Mouse (Mus musculus) heart, postnatal 0 days (tissue): ENCODE measurements around the gene Slc22a12. TPM values are rescaled to one million over a fixed set of nuclear protein-coding genes. Genes with fewer than 3 reads are reported as not detected.

Experiments used
- ATAC-seq: fragments of 200-750 bp; cut with Nextera tagmentation; 2 replicates; pipeline ENCODE4 v1.8.0; 2017; ENCODE audit warnings: low read depth, moderate number of reproducible peaks, moderate library complexity; ENCODE audit not compliant: insufficient read depth
- DNase-seq: peaks from one replicate; pipeline ENCODE4 v3.0.0-alpha.2; 2016; ENCODE audit warnings: low spot score
- H3K27ac ChIP-seq: fragments of 300-500 bp; sonication (generic); 2 replicates; pipeline ENCODE4 v1.5.1; 2014; ENCODE audit warnings: low read depth, mild to moderate bottlenecking
- H3K27me3 ChIP-seq: fragments of 300-500 bp; sonication (generic); 2 replicates; pipeline ENCODE4 v1.6.1; 2014; ENCODE audit warnings: low read length, mixed read lengths; ENCODE audit not compliant: control insufficient read depth, insufficient read depth
- H3K36me3 ChIP-seq: fragments of 300-500 bp; sonication (generic); replicated peaks from 2 replicates; pipeline ENCODE4 v1.6.1; 2014; ENCODE audit warnings: low read length, mixed read lengths; ENCODE audit not compliant: control insufficient read depth, insufficient read depth
- H3K4me1 ChIP-seq: fragments of 300-500 bp; sonication (generic); 2 replicates; pipeline ENCODE4 v1.6.1; 2014; ENCODE audit warnings: antibody characterized with exemption; ENCODE audit not compliant: control insufficient read depth, insufficient read depth
- H3K4me2 ChIP-seq: fragments of 300-500 bp; sonication (generic); 2 replicates; pipeline ENCODE4 v1.6.1; 2014; ENCODE audit warnings: low read depth, mild to moderate bottlenecking, low read length, moderate library complexity
- H3K4me3 ChIP-seq: fragments of 300-500 bp; sonication (generic); 2 replicates; pipeline ENCODE4 v1.5.1; 2014; ENCODE audit warnings: low read depth, low read length
- H3K9ac ChIP-seq: fragments of 300-500 bp; sonication (generic); replicated peaks from 2 replicates; pipeline ENCODE4 v1.6.1; 2014; ENCODE audit warnings: low read depth, low read length, mixed read lengths
- H3K9me3 ChIP-seq: fragments of 300-500 bp; sonication (generic); replicated peaks from 2 replicates; pipeline ENCODE4 v1.6.1; 2016; ENCODE audit warnings: low read length; ENCODE audit not compliant: control insufficient read depth
- CTCF ChIP-seq: IDR thresholded peaks from 2 replicates; pipeline ENCODE4 v1.5.1; 2016; ENCODE audit warnings: antibody characterized with exemption, control low read depth, low read depth
- EP300 ChIP-seq: IDR thresholded peaks from 2 replicates; pipeline ENCODE4 v1.6.1; 2016; ENCODE audit warnings: antibody characterized with exemption, low read depth
- WGBS: fragments of 180-500 bp; shearing (Covaris S2); extraction: QIAGEN DNeasy Blood & Tissue Kit; methylation state at CpG from one replicate; pipeline ENCODE4 v1.1.7; 2014; 5-methylcytosine and 5-hydroxymethylcytosine counted together
- polyA plus RNA-seq: library from polyadenylated mRNA; unstranded; fragments of >200 nt; fragmentation: Nextera tagmentation; extraction: Ambion mirVana; gene quantifications from 2 replicates; pipeline ENCODE4 v1.2.1, GENCODE M21; 2015
- total RNA-seq: library from RNA; depleted of rRNA; stranded (reverse); fragments of >200 nt; gene quantifications from 2 replicates; pipeline ENCODE4 v1.2.3, GENCODE M21; 2014; ENCODE audit warnings: low replicate concordance

Slc22a12 gene
- total and polyA plus RNA-seq, 2 experiments from 2014 or later: not detected

DNA sequence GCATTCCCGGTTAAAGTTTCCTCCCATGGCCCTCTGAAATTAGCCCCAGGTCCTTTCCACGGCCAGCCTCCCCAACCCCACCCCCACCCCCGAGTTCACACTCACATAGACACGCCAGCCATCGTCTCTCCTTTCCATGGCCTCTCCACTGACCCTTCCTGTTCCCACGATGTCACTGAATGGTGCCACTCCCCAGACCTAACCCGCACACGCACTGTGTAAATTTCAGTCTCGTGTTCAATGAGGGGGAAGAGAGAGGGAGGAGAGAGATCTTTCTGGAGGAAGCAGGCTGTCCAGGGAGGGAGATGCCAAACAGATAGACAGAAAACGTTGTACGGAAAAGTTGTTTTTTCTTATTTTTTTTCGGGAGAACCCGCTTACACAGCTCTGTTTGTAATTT, 12.5 kb downstream of the Slc22a12 start:
- Histone ChIP-seq H3K36me3 (no peaks in the 10 kb centered on the region), H3K27me3 (peaks cover 59% of the 10 kb centered on the region), H3K4me1 (peaks cover 5% of the 10 kb centered on the region; the same call in 1 of the 2 replicates), H3K4me2 (0 out of 2 replicates have a peak overlapping the region, but pooled peaks have one; percentile 9), H3K4me3 (no peak overlapping the region; the same call in 1 of the 2 replicates), H3K27ac (no peak overlapping the region), H3K9ac (no peak overlapping the region), H3K9me3 (no peaks in the 10 kb centered on the region)
- WGBS: 48% methylated on average over 13 of the region's 13 CpGs
- TF ChIP-seq CTCF (no peak), EP300 (no peak)
- ATAC-seq: no peak
- no peak for DNase-seq

DNA sequence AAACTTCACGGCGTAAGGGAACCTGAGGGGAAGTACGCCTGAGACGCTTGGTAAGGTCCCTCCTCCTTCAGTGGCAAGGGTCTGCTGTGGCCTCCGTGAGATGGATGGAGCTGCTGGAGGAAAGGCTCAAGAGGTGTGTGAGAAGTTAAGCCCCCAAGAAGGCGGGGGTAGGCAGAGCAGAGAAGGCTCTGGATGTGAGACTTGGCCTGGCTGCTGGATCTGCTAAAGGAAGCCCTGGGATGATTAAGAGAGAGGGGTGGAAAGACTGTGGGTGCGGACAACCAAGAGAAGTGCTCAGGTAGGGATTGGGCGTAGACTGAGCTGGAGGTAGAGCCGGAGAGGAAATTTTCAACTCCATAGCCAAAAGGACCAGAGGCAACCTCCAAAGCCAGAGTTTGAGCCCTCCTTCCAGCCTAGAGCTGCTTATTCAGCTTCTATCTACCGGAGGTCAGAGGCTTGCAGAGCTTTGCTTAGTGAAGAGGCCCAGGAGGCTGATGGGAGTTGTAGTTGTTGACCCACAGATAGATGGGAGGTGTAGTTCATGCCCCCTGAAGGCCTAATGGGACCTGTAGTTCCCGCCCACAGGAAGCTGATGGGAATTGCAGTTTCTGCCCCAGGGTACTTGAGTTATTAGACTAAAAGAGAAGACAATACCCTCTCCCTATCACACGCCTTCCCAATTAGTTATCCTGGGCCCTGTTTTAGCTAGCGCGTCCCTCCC, 13.4 kb downstream of the Slc22a12 start:
- no peak overlapping the region for H3K4me3 ChIP-seq
- H3K4me1 ChIP-seq: peaks cover 5% of the 10 kb centered on the region; the same call in 1 of the 2 replicates
- 68% methylated on average over 14 of the region's 14 CpGs for WGBS
- H3K27me3 ChIP-seq: peaks cover 55% of the 10 kb centered on the region
- H3K27ac ChIP-seq: no peak overlapping the region
- no peak overlapping the region for H3K9ac ChIP-seq
- no peak overlapping the region for H3K4me2 ChIP-seq
- ATAC-seq: no peak
- peak; percentile 42 for DNase-seq
- no peaks in the 10 kb centered on the region for H3K9me3 ChIP-seq
- TF ChIP-seq CTCF: no peak
- no peak for TF ChIP-seq EP300
- H3K36me3 ChIP-seq: no peaks in the 10 kb centered on the region

DNA sequence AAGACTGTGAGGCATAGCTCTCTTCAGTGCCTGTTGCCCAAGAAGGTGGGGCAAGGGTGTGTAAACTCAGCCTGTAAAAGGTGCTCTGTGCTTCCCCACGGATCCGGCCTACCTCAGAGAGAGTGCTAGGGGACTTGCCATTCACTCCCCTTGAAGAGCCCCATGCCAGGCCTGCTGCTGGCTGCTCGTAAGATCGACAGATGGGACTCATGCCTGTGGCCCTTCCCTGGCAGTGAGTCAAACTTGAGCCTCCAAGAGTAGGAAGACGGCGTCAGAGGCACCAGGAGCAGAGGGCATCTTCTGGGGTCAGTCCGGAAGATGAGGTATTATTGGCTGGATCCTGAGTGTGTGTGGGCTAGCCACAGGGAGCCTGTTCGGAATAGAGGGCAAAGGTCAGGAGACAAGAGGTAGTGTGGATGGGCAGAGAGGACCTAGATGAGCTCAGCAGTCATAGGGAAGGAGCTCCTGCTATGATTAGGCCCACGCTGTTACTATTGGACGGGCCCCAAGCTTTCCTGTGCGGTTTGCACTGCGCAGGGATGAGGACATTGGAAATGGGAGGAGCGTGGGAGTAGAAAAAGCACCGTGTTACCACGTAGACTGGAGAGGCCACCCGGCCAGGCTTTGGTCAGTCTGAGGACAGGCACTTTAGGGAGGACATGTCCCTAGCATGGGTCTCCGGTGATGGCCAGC, 14.8 kb downstream of the Slc22a12 start:
- H3K4me3 ChIP-seq: no peak overlapping the region
- H3K4me1 ChIP-seq: peaks cover 5% of the 10 kb centered on the region; the same call in 1 of the 2 replicates
- no peak overlapping the region for H3K9ac ChIP-seq
- ATAC-seq (no peak), DNase-seq (no peak)
- no peak overlapping the region for H3K4me2 ChIP-seq
- no peaks in the 10 kb centered on the region for H3K9me3 ChIP-seq
- H3K36me3 ChIP-seq: no peaks in the 10 kb centered on the region
- 72% methylated on average over 17 of the region's 17 CpGs for WGBS
- TF ChIP-seq CTCF: no peak
- TF ChIP-seq EP300: no peak
- H3K27me3 ChIP-seq: peaks cover 41% of the 10 kb centered on the region
- H3K27ac ChIP-seq: no peak overlapping the region

DNA sequence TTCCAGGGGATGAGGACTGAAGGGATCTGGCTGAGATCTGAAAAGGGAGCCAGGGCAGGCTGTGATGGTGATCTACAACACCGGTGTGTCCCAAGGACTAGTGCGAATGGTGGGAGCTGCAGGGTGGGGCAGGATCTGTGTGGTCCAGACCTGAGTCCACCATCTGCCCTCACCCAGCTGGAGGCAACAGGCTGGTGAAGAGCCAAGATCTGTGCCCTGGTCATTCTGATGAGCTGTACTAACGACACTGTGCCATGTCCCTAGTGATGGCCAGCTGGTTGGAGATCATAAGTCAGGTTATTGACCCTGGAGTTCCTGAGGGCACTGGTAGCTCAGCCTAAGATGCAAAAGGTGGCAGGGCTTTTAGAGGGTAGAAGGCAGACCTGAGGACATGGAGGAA, 15.4 kb downstream of the Slc22a12 start:
- no peak for ATAC-seq
- Histone ChIP-seq H3K36me3 (no peaks in the 10 kb centered on the region), H3K4me3 (no peak overlapping the region), H3K27me3 (peaks cover 35% of the 10 kb centered on the region), H3K4me1 (peaks cover 5% of the 10 kb centered on the region; the same call in 1 of the 2 replicates), H3K4me2 (no peak overlapping the region), H3K9ac (no peak overlapping the region), H3K9me3 (no peaks in the 10 kb centered on the region), H3K27ac (no peak overlapping the region)
- WGBS: 80% methylated on average over 3 of the region's 3 CpGs
- TF ChIP-seq CTCF (no peak), EP300 (no peak)
- no peak for DNase-seq

DNA sequence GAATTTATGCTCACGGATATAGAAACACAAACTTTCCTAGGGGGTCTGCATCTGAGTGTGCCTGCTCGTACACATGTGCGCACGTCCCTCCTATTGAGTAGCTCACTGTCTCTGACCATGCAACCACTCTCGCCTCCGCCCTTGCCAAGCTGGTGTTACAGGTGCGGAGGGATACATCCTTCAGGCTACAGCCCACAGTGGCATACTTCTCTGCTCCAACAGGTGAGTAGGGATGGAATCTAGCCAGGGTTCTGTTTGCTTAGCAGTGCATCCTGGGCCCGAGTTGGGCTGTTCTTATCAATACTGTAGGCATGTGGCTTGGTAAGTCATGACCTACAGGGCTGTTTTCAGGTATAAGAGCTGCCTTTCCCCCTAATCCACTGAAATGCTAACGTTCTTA, 16.8 kb downstream of the Slc22a12 start:
- 0 out of 2 replicates have a peak, but pooled peaks cover under 1% of the 10 kb centered on the region for H3K4me1 ChIP-seq
- no peaks in the 10 kb centered on the region for H3K9me3 ChIP-seq
- H3K4me2 ChIP-seq: no peak overlapping the region
- no peak overlapping the region for H3K27ac ChIP-seq
- TF ChIP-seq EP300 (no peak), CTCF (no peak)
- H3K36me3 ChIP-seq: no peaks in the 10 kb centered on the region
- H3K9ac ChIP-seq: no peak overlapping the region
- ATAC-seq (no peak), DNase-seq (no peak)
- 83% methylated on average over 9 of the region's 9 CpGs for WGBS
- H3K4me3 ChIP-seq: no peak overlapping the region
- peaks cover 22% of the 10 kb centered on the region for H3K27me3 ChIP-seq
